Mouse (Mus musculus): Measurements from ENCODE around the gene Sept4.

Gene Sept4

GRCm38 (mm10) chr11:87578249-87578962 is 9.7 kb downstream of the Sept4 start:
- in situ Hi-C loops (cut with MboI, MseI), result loop anchor here in 1 of 2 experiments (10.0 kb wide), 1 partner anchor 996 kb away; no protein-coding TSS in a partner anchor

DNA sequence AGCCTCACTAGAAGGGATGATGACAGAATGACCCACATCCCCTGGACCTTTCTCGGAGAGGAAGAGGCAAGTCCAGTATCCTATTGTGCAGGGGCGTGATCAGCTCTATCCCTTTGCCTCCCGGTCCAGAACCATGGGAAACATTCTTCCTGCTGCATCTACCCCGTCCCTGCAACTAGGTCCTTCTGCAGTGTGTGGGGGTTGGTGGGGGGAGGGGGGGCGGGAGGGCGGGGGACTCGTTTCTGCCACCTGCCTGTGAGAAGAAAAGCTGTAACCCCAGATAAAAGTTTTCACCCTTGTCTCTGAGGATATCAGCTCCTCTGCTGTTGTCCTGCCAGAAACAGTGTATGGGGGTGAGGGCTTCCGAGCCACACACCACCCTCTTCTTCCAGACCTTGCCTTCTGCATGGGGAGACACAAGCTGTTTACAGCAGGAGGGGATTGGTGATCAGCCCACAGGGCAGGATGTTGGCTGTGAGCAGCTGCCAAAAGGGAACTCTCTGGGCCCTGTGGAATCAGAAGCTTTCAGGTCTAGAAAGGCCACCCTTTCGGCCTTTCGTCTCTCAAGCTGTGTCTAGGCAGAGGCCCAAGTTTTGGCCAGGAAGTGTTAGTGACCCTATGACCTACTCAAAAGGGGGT is 10.4 kb downstream of the Sept4 start:
- in situ Hi-C loops (cut with MboI, MseI), result loop anchor here in 1 of 2 experiments (10.0 kb wide), 1 partner anchor 996 kb away; no protein-coding TSS in a partner anchor

DNA sequence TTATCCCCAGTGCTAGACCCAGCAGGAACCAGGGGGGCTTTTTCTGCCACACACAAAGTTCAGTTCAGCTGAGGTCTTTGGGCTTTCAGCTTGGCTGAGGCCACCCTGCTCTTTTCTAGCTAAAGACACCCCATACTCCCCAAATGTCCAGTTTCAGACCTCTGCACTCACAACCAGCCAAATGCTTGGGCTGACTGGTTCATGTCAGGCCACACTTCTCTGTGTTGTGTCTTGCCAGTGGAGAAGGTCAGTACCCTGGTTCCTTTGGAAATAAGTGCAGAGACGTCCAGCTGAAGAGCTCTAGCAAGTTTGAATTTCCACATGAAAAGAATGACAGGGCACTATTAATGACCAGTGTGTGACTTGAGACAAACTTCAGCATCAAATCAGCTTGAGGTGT is 11.0 kb downstream of the Sept4 start:
- in situ Hi-C loops (cut with MboI, MseI), result loop anchor here in 1 of 2 experiments (10.0 kb wide), 1 partner anchor 995 kb away; no protein-coding TSS in a partner anchor

- in situ Hi-C loops (cut with MboI, MseI), result no loop called here
Observed at GRCm38 (mm10) chr11:87580543-87581085, 11.9 kb downstream of the Sept4 start.

- in situ Hi-C loops (cut with MboI, MseI), result no loop called here
Observed at GRCm38 (mm10) chr11:87581161-87581865, 12.6 kb downstream of the Sept4 start.

DNA sequence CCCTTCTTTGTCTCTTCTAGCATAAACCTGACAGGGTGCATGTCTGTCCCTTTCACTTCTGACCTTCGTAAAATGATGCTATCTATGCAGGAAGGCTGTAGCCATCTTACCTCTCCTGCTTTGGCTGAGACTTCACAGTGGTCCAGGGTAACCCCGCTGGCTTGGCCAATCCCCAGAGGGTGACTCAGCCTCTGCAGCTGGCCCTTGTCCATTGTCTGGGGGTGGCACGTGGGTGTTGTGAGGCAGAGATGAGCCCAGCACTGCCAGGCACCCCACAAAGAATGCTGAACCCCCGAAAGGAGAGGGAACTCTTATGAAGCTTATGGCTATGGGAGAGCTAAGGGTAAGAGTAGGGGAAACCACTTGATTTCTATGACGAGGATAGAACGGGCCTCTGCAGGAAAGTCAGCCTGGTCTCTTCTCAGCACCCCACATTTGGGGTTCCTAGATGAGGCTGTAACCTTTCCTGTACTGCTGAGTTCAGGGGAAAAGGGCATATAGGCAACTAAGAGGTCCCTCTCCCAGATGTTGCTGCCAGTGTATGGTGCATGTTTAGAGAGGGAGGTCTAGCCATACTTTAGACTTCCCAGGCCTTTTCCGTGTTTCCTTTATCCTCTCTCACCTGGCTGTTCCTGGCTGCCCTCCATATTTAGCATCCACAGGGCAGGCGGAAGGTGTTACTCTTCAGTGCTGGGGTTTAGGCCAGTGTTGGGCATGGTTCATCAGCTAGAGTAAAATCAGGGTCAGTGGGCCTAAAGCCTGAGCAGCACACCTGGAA is 13.4 kb downstream of the Sept4 start:
- in situ Hi-C loops (cut with MboI, MseI), result no loop called here

DNA sequence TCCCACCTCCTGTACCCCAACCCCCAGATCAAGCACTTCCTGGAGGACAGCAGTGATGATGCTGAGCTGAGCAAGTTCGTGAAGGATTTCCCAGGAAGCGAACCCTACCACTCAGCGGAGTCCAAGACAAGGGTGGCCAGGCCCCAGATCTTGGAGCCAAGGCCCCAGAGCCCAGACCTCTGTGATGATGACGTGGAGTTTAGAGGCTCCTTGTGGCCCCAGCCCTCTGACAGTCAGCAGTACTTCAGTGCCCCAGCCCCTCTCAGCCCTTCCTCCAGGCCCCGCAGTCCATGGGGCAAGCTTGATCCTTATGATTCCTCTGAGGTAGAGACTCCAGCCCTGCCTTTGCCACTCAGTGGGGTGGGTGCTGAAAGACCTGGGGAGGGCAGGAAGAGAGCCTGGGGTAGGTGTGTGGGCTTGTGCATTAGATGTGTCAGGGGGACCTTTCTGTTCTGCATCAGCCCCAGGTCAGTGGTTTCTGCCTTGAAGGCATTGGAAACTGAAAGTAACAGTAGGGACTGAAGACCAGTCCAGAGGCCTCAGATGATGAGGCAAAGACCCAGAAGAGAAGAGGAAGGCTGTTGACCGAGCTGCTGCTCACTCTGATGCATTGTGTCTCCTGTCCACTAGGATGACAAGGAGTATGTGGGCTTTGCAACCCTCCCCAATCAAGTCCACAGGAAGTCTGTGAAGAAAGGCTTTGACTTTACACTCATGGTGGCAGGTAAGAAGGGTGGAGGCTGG is 14.8 kb downstream of the Sept4 start:
- in situ Hi-C loops (cut with MboI, MseI), result no loop called here

GRCm38 (mm10) chr11:87584711-87585505 is 16.2 kb downstream of the Sept4 start:
- in situ Hi-C loops (cut with MboI, MseI), result no loop called here

DNA sequence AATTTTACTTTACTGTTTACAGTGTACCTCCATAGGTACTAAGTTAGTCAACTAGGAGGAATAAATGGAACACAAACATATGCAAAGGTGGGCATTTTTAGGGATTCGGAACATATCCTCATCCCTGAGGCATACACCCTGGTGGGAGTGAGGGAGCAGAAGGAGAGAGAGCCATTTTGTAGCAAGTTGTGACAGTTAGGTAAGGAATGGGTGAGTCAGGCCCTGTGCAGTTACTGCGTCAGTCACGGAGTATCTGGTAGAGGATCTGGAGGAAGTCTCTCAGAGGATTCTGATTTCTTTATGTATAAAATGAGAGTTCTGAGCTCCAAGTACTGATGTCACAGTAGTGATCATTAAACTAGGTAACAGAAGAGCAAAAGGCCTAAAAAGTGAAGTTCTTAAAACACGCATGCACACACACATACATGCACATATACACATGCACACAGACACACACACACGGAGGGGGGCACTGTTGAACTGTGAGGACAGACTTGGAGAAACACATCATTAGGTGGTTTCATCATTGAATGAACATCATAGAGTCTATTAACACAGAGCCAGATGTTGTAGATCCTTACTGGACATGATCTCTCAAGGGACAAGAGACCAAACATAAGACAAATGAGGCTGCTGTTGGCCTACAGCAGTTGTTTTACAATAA is 18.6 kb downstream of the Sept4 start:
- in situ Hi-C loops (cut with MboI, MseI), result no loop called here

DNA sequence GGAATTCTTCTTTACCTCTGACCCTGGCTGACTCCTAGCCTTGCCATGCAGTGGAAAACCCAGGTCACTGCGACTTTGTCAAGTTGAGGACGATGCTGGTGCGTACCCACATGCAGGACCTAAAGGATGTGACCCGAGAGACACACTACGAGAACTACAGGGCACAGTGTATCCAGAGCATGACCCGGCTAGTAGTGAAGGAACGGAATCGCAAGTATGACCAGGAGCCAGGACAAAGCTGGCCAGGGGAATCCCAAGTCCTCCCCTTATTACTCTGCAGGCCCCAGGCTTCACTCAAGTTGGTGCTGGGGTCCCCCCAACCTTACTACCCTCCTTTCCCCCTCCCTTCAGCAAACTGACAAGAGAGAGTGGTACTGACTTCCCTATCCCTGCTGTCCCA is 20.9 kb downstream of the Sept4 start:
- in situ Hi-C loops (cut with MboI, MseI), result no loop called here

- in situ Hi-C loops (cut with MboI, MseI), result no loop called here
Observed at GRCm38 (mm10) chr11:87590841-87591525, 22.3 kb downstream of the Sept4 start.

- in situ Hi-C loops (cut with MboI, MseI), result no loop called here
Observed at GRCm38 (mm10) chr11:87591526-87592353, 23.0 kb downstream of the Sept4 start, which contains the start of gene Mtmr4. Mtmr4 (plus strand) TSS chr11:87592162.

GRCm38 (mm10) chr11:87592354-87592695 is 23.6 kb downstream of the Sept4 start:
- in situ Hi-C loops (cut with MboI, MseI), result no loop called here

DNA sequence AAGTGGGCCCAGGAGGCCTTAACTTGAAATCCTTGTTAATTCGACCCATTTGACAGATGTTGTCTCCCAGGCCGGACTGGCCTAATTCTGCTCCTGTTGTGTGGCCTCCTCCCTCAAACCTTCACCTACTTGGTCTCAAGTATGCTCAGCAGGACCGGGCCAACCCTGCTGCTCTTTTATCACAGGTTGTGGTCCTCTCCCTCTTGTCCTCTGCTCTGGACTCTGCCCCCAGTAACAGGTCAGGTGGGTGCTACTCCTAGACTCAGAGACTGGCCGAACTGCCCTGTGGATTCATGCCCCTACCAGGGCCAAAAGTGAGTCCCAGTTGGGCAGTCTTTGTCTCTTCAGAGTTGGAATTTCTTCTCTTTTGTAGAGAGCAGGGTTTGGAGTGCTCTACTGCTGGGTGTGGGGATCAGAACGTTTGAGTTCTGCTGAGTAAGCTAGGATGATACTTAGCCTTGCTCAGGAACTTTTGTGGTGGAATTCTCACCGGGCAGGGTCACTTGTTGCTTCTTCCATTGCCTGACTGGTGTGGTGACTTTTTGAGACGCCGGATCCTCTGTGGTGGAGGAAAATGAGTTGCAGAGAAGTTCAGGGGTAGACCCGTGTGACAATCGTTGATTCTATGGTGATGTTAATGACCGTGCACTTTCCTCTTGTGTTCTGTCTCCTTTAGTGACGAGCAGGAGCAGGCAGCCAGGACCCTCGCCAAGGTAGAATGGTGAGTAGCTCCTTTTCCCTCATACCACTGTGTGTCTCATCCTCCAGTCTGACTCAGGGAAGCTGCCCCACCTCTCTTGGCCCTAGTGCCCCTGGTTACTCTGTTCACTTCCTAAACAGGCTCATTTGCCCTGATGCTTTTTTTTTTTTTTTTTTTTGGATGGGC is 24.3 kb downstream of the Sept4 start:
- in situ Hi-C loops (cut with MboI, MseI), result no loop called here

- in situ Hi-C loops (cut with MboI, MseI), result no loop called here
Observed at GRCm38 (mm10) chr11:87595327-87595841, 26.7 kb downstream of the Sept4 start.

- in situ Hi-C loops (cut with MboI, MseI), result no loop called here
Observed at GRCm38 (mm10) chr11:87595976-87596375, 27.3 kb downstream of the Sept4 start.

DNA sequence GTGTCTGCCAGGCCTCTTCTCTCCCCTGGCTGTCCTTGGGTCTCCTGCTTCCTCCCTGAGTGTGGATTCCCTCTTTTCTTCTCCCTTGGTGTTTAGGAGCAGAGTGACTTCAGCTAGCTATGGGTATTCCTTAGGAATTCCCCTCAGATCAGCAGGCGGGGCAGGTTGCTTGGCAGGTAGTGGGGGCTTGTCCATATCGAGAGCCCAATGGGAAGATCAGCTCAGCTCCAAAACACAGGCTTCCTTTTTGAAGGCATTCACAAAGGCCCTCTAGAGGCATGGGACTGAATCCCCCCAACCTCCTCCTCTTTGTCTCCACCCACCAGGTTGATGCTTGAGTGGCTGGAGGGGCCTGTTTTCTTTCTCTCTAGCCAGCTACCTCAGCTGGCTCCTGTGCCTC is 27.8 kb downstream of the Sept4 start:
- in situ Hi-C loops (cut with MboI, MseI), result no loop called here

Measured in T-helper 17 cell (primary cell).